Mouse (Mus musculus): ENCODE measurements around the gene Plpp1. TPM values are rescaled to one million over a fixed set of nuclear protein-coding genes. Genes with fewer than 3 reads are reported as not detected.
A peak's percentile ranks its signal among the peaks of the same experiment; 100 is the strongest.

The Plpp1 gene
- polyA plus RNA-seq, 1 experiment, result 102 TPM

DNA sequence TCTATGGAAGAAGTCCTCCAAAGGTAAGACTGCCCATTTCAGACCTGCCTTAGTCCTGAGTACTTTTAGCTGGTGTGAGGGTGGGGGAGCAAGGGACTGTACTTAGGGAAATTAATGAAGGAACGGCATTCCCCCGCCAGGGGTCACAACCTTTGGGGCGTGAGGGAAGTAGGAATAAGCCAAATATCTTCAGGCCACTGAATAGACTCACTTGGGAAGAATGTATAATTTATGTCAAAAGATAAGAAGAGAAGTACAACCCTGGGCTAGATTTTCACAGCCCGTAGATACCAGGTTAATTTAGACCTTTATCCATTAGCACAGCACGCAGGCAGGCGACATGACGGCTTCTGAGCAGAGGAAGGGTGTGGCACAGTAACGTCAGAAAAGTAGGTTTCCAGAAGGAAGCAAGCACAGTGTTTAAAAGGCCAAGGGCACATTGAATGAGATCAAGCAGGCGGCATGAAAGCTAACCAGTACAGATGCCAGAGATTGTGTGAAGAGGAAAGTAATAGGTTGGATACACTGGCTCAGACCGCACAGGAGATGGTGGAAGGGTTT lies 37.0 kb upstream of the Plpp1 start:
- 38% methylated on average over 10 of the region's 10 CpGs for WGBS
- TF ChIP-seq CTCF (IDR thresholded peaks at IDR 0.05; ENCODE audit: extremely low read depth, insufficient read length, insufficient replicate concordance, low read depth, low read length) (no peak), POLR2A (IDR thresholded peaks at IDR 0.05; ENCODE audit: low read depth, low read length) (no peak)
- H3K27ac ChIP-seq (ENCODE audit: insufficient read depth, low read depth, low read length), result no peak overlapping the region

GRCm38 (mm10) chr13:112764556-112764955 lies 36.0 kb upstream of the Plpp1 start:
- no peak for TF ChIP-seq POLR2A (IDR thresholded peaks at IDR 0.05; ENCODE audit: low read depth, low read length)
- TF ChIP-seq CTCF (IDR thresholded peaks at IDR 0.05; ENCODE audit: extremely low read depth, insufficient read length, insufficient replicate concordance, low read depth, low read length), result no peak
- 84% methylated on average over 5 of the region's 5 CpGs for WGBS
- Histone ChIP-seq H3K4me1 (ENCODE audit: control insufficient read depth, insufficient read depth, insufficient read length, low read length) (no peaks in the 10 kb centered on the region), H3K36me3 (ENCODE audit: control insufficient read depth, insufficient read depth, low read length) (no peaks in the 10 kb centered on the region), H3K4me3 (ENCODE audit: low read depth, low read length) (no peak overlapping the region), H3K27me3 (ENCODE audit: control insufficient read depth, insufficient read depth, low read length) (no peaks in the 10 kb centered on the region), H3K27ac (ENCODE audit: insufficient read depth, low read depth, low read length) (0 out of 2 replicates have a peak overlapping the region, but pooled peaks have one; percentile 36)

More for the DNA sequence above, 37.0 kb upstream of the Plpp1 start:
- Histone ChIP-seq H3K4me1 (ENCODE audit: control insufficient read depth, insufficient read depth, insufficient read length, low read length) (no peaks in the 10 kb centered on the region), H3K27me3 (ENCODE audit: control insufficient read depth, insufficient read depth, low read length) (no peaks in the 10 kb centered on the region), H3K36me3 (ENCODE audit: control insufficient read depth, insufficient read depth, low read length) (no peaks in the 10 kb centered on the region), H3K4me3 (ENCODE audit: low read depth, low read length) (no peak overlapping the region)

DNA sequence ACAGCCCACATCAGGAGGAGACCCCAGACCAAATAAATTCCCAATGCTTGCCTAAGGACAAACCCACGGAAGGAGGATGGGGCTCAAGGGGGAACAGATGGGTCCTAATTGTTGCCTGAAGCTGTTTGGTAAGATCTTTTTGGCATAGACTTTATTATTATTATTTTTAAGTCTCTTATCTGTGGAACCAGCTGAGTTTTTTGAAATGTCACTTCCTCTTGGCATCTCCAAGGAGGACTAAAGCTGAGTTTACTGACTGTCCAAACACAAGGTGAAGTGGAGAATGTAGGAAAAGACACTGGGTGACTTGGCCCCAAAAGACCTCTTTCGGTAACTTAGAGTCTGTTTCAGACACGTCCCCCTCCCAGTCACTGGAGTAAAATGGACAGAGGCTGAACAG lies 34.9 kb upstream of the Plpp1 start:
- 83% methylated on average over 3 of the region's 3 CpGs for WGBS
- TF ChIP-seq POLR2A (IDR thresholded peaks at IDR 0.05; ENCODE audit: low read depth, low read length) (no peak), CTCF (IDR thresholded peaks at IDR 0.05; ENCODE audit: extremely low read depth, insufficient read length, insufficient replicate concordance, low read depth, low read length) (no peak)
- H3K4me1 ChIP-seq (ENCODE audit: control insufficient read depth, insufficient read depth, insufficient read length, low read length), result no peaks in the 10 kb centered on the region; the same call in 1 of the 2 replicates
- H3K36me3 ChIP-seq (ENCODE audit: control insufficient read depth, insufficient read depth, low read length), result no peaks in the 10 kb centered on the region
- H3K4me3 ChIP-seq (ENCODE audit: low read depth, low read length), result no peak overlapping the region
- H3K27ac ChIP-seq (ENCODE audit: insufficient read depth, low read depth, low read length), result no peak overlapping the region
- H3K27me3 ChIP-seq (ENCODE audit: control insufficient read depth, insufficient read depth, low read length), result no peaks in the 10 kb centered on the region

- WGBS, result 43% methylated on average over 11 of the region's 11 CpGs
- Histone ChIP-seq H3K27ac (ENCODE audit: insufficient read depth, low read depth, low read length) (peak overlapping the region; percentile 25; the same call in 1 of the 2 replicates), H3K27me3 (ENCODE audit: control insufficient read depth, insufficient read depth, low read length) (no peaks in the 10 kb centered on the region), H3K4me1 (ENCODE audit: control insufficient read depth, insufficient read depth, insufficient read length, low read length) (no peaks in the 10 kb centered on the region; the same call in 1 of the 2 replicates), H3K4me3 (ENCODE audit: low read depth, low read length) (no peak overlapping the region), H3K36me3 (ENCODE audit: control insufficient read depth, insufficient read depth, low read length) (no peaks in the 10 kb centered on the region)
- TF ChIP-seq CTCF (IDR thresholded peaks at IDR 0.05; ENCODE audit: extremely low read depth, insufficient read length, insufficient replicate concordance, low read depth, low read length) (no peak), POLR2A (IDR thresholded peaks at IDR 0.05; ENCODE audit: low read depth, low read length) (no peak)
Measured at GRCm38 (mm10) chr13:112770528-112771328, 29.9 kb upstream of the Plpp1 start.

DNA sequence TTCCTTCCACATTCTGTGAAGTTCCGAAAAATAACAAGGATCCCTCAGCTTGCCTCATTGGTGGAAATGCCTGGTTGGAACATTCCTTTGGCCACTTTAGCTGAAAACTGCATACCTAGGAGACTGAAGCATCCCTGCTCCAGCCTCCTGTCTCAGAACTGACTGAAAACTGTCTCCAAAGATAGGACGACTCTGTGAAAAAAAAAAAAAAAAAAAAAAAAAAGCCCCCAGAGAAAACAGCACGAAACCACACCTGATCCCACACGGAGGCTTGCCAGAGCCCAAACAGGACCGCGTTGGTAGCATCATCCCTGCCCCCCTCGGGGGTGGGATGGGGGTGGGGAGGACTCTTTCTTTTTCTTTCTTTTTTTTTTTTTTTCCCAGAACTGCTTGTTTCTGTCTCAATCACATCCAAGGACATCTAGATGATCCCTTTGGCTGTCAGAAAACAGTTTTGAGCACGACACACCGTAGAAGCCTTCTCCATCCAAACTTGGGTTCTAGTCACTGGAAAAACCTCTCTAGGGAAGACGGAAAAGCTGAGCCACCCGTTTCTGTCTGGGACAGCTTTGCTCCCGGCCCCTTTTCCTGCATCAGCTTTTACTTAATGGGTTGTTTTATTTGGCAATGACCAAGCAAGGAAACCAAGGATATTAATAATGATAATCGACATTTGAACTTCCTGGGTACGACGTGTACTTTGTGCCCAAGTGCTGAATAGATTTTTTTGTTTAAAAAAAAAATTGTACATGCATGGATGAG lies 29.0 kb upstream of the Plpp1 start:
- no peaks in the 10 kb centered on the region for H3K36me3 ChIP-seq (ENCODE audit: control insufficient read depth, insufficient read depth, low read length)
- no peak overlapping the region for H3K27ac ChIP-seq (ENCODE audit: insufficient read depth, low read depth, low read length)
- WGBS, result 45% methylated on average over 15 of the region's 15 CpGs
- no peaks in the 10 kb centered on the region for H3K27me3 ChIP-seq (ENCODE audit: control insufficient read depth, insufficient read depth, low read length)
- no peaks in the 10 kb centered on the region; the same call in 1 of the 2 replicates for H3K4me1 ChIP-seq (ENCODE audit: control insufficient read depth, insufficient read depth, insufficient read length, low read length)
- no peak overlapping the region for H3K4me3 ChIP-seq (ENCODE audit: low read depth, low read length)
- TF ChIP-seq POLR2A (IDR thresholded peaks at IDR 0.05; ENCODE audit: low read depth, low read length) (no peak), CTCF (IDR thresholded peaks at IDR 0.05; ENCODE audit: extremely low read depth, insufficient read length, insufficient replicate concordance, low read depth, low read length) (no peak)

- Histone ChIP-seq H3K27me3 (ENCODE audit: control insufficient read depth, insufficient read depth, low read length) (no peaks in the 10 kb centered on the region), H3K36me3 (ENCODE audit: control insufficient read depth, insufficient read depth, low read length) (no peaks in the 10 kb centered on the region), H3K4me3 (ENCODE audit: low read depth, low read length) (no peak overlapping the region), H3K4me1 (ENCODE audit: control insufficient read depth, insufficient read depth, insufficient read length, low read length) (no peaks in the 10 kb centered on the region; the same call in 1 of the 2 replicates), H3K27ac (ENCODE audit: insufficient read depth, low read depth, low read length) (no peak overlapping the region)
- no peak for TF ChIP-seq POLR2A (IDR thresholded peaks at IDR 0.05; ENCODE audit: low read depth, low read length)
- no peak for TF ChIP-seq CTCF (IDR thresholded peaks at IDR 0.05; ENCODE audit: extremely low read depth, insufficient read length, insufficient replicate concordance, low read depth, low read length)
- WGBS, result 76% methylated on average over 11 of the region's 11 CpGs
Measured at GRCm38 (mm10) chr13:112772252-112772651, 28.3 kb upstream of the Plpp1 start.

Data from small intestine, adult 2 months (tissue).